Mouse (Mus musculus) gastrocnemius, postnatal 4 days (tissue): ENCODE measurements around the gene Magee1. TPM values are rescaled to one million over a fixed set of nuclear protein-coding genes. Genes with fewer than 3 reads are reported as not detected.
"Not testable (repeated sequence)": the region's sequence is repeated elsewhere in the genome, so short reads cannot be mapped to it uniquely, and the experiment has no call there.

Experiments used
- DNase-seq, 2 experiments: peaks; one replicate each; pipeline ENCODE4 v3.0.0; 2021 to 2022; ENCODE audit warnings: low spot score in 2 of 2, mixed read lengths in 2 of 2
- long read RNA-seq, 2 experiments: library from polyadenylated mRNA; stranded (forward); transcript quantifications; one replicate each; pipeline ENCODE4 v2.0.0; 2021
- total RNA-seq, 2 experiments: library from RNA; stranded (reverse); gene quantifications; 2 replicates each; pipeline ENCODE4 v1.2.3; 2021

Gene Magee1
- 10 to 100 TPM in 1 of 2 experiments, 1 to 10 TPM in 1; 9.8 to 10.4 TPM for total RNA-seq
- long read RNA-seq, experiment 1, transcript Magee1-201 (1 exons, 3,550 nt), result major isoform, 11 of 11 reads
- long read RNA-seq, experiment 1, partial matches to known transcripts, result 0 of 11 reads
- long read RNA-seq, experiment 1, other reads (novel, unspliced or antisense), result 0 of 11 reads
- long read RNA-seq, experiment 2, transcript Magee1-201 (1 exons, 3,550 nt), result major isoform, 18 of 18 reads
- long read RNA-seq, experiment 2, partial matches to known transcripts, result 0 of 18 reads
- long read RNA-seq, experiment 2, other reads (novel, unspliced or antisense), result 0 of 18 reads

- peak; percentile 52 to 61 for DNase-seq
These were observed at the start of gene Magee1 for GRCm38 (mm10) chrX:105120275-105121226. Gene Magee1 (plus strand): TSS chrX:105120378.

DNA sequence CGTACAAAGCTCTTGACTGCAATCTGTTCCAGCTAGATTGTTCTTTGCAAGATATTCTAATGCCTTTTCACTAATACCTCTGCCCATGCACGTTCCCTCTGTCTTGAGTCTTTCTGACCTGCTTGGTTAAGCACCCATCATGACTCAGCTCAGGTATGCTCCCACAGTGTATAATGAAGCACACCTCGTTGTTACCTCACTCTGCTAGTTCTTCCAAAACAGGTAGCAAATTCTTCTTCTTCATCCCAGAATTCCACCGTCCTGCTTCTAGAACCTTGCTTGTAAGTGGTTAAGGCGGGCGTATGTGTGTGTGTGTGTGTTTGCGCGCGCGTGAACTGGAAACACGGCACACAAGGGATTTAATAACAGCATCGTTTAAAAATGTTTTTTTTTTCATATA, 41.0 kb upstream of the Magee1 start:
- DNase-seq, result no peak

DNA sequence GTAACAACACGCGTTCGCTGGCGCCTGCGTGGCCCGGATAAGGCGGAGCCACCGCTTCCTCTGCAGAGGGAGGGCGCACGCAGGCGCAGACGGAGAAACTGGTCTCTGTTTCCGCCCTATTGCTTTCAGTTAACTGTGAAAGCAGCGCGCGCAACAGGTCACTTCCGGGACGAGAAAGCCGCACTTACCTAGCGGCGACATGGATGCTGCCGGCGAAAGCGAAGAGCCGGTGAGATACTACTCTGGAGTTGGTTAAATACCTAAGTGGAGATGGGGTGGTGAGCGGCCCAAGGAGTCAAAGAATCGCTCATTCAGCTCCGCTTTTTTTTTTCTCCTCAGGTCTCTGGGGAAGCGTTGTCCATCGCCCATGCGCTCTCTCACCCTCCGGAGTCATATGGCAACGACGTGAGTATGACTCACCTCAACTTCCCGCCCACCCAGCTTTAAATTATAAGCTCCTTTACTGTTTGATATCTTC, 40.5 kb upstream of the Magee1 start, which contains the start of gene Pbdc1:
Pbdc1 (plus strand) TSS at position 142 of the 478 bp plus-strand sequence.
- peak; percentile 83 to 90 for DNase-seq

GRCm38 (mm10) chrX:105080096-105080495, 40.1 kb upstream of the Magee1 start:
- no peak for DNase-seq

DNA sequence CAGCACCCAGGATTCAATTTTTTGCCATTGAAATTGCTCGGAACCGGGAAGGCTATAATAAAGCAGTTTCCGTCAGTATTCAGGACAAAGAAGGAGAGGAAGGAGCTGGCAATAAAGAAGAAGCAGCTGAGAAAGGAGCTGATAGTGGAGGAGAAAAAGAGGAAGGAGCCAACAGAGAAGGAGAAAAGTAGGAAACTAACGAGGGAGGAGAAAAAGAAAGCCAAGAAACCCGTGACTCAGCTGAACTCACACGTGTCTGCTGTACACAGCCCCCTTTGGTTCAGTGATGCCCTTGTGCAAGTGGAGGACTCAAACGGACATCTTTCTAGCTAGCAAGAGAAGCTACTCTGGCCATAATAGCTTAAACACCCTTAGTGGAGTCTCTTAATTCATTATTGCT, 37.2 kb upstream of the Magee1 start:
- not testable (repeated sequence) for DNase-seq

GRCm38 (mm10) chrX:105104175-105104574, 16.0 kb upstream of the Magee1 start:
- no peak for DNase-seq

DNA sequence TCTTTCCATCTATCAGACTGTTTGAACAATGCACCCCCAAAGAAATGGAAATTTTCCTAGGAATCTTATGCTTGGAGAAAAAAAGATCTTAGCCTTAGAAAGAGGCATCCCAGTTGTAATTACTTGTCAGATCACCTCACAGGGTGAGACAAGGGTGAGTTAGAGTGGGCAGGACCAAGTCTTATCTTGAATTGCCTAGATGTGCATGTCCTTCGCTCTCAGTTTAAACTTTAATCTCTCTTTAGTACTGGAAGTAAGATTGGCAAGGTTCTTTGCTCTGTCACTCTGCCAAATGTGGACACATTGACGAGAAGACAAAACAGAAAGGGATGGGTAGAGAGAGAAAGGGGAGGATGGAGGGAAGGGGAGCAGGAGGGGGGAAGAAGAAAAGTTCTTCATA, 5.2 kb upstream of the Magee1 start:
- no peak for DNase-seq

- DNase-seq, result peak; percentile 62 to 76
These were observed 1.2 kb downstream of the Magee1 start for GRCm38 (mm10) chrX:105121227-105121865.

DNA sequence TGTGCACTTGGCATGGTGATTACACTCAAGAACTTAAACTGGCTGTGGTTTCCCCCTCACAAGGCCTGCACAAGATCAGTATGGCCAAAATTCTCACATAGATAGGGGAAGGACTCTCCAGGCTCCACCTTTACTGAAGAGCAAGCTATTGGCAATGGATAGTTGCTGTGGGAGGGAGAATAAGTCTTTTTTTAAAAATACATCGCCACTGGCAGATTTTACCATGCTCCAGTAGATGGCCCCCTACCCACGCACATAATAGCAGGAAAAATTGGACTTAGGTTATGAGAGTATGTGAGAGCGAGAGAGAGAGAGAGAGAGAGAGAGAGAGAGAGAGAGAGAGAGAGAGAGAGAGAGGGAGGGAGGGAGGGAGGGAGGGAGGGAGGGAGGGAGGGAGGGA, 4.7 kb downstream of the Magee1 start:
- DNase-seq, result peak in 1 of 2 experiments; percentile 6

- DNase-seq, result peak in 1 of 2 experiments; percentile 5
These were observed 31.8 kb downstream of the Magee1 start for GRCm38 (mm10) chrX:105151872-105152461.

- DNase-seq, result not testable (repeated sequence)
These were observed 44.8 kb downstream of the Magee1 start for GRCm38 (mm10) chrX:105165007-105165406.

GRCm38 (mm10) chrX:105167217-105167616, 47.0 kb downstream of the Magee1 start:
- DNase-seq, result no peak

Other genes starting within 250 kb of the Magee1 start
- 10 to 100 TPM; 13.0 to 16.0 TPM for gene Pbdc1, start 40.6 kb upstream of the Magee1 start, total RNA-seq